Mouse (Mus musculus) lung, embryonic 14.5 days (tissue): ENCODE measurements around the gene Erbb4. TPM values are rescaled to one million over a fixed set of nuclear protein-coding genes. Genes with fewer than 3 reads are reported as not detected.

Experiments
- ATAC-seq: fragments of 200-750 bp; cut with Nextera tagmentation; 2 replicates; pipeline ENCODE4 v1.8.0; 2017; ENCODE audit warnings: mild to moderate bottlenecking, moderate TSS enrichment, moderate library complexity; ENCODE audit not compliant: insufficient read depth
- DNase-seq: peaks from one replicate; pipeline ENCODE4 v3.0.0-alpha.2; 2015
- H3K27ac ChIP-seq: fragments of 300-500 bp; sonication (generic); 2 replicates; pipeline ENCODE4 v1.5.1; 2014; ENCODE audit warnings: low read depth, mild to moderate bottlenecking, moderate library complexity
- H3K27me3 ChIP-seq: fragments of 300-500 bp; sonication (generic); 2 replicates; pipeline ENCODE4 v1.6.1; 2014; ENCODE audit warnings: low read length, control low read depth; ENCODE audit not compliant: insufficient read depth
- H3K36me3 ChIP-seq: fragments of 300-500 bp; sonication (generic); 2 replicates; pipeline ENCODE4 v1.6.1; 2014; ENCODE audit warnings: control low read depth; ENCODE audit not compliant: insufficient read depth
- H3K4me1 ChIP-seq: fragments of 300-500 bp; sonication (generic); 2 replicates; pipeline ENCODE4 v1.6.1; 2014; ENCODE audit warnings: antibody characterized with exemption, control low read depth; ENCODE audit not compliant: insufficient read depth
- H3K4me2 ChIP-seq: fragments of 300-500 bp; sonication (generic); 2 replicates; pipeline ENCODE4 v1.6.1; 2014; ENCODE audit warnings: mild to moderate bottlenecking
- H3K4me3 ChIP-seq: fragments of 300-500 bp; sonication (generic); 2 replicates; pipeline ENCODE4 v1.5.1; 2014; ENCODE audit warnings: low read depth, low read length
- H3K9ac ChIP-seq: fragments of 300-500 bp; sonication (generic); 2 replicates; pipeline ENCODE4 v1.6.1; 2014
- H3K9me3 ChIP-seq: fragments of 300-500 bp; sonication (generic); 2 replicates; pipeline ENCODE4 v1.6.1; 2016; ENCODE audit warnings: low read depth, low read length, control low read depth
- CTCF ChIP-seq: IDR thresholded peaks from 2 replicates; pipeline ENCODE4 v1.5.1; 2016; ENCODE audit warnings: antibody characterized with exemption, low read depth
- WGBS: fragments of 180-500 bp; shearing (Covaris S2); extraction: QIAGEN DNeasy Blood & Tissue Kit; methylation state at CpG from one replicate; pipeline ENCODE4 v1.1.7; 2014; 5-methylcytosine and 5-hydroxymethylcytosine counted together
- polyA plus RNA-seq: library from polyadenylated mRNA; unstranded; fragments of >200 nt; fragmentation: Nextera tagmentation; extraction: Ambion mirVana; gene quantifications from 2 replicates; pipeline ENCODE4 v1.2.1, GENCODE M21; 2014

Gene Erbb4
- polyA plus RNA-seq, 1 experiment from 2014 or later: 1.6 TPM

DNA sequence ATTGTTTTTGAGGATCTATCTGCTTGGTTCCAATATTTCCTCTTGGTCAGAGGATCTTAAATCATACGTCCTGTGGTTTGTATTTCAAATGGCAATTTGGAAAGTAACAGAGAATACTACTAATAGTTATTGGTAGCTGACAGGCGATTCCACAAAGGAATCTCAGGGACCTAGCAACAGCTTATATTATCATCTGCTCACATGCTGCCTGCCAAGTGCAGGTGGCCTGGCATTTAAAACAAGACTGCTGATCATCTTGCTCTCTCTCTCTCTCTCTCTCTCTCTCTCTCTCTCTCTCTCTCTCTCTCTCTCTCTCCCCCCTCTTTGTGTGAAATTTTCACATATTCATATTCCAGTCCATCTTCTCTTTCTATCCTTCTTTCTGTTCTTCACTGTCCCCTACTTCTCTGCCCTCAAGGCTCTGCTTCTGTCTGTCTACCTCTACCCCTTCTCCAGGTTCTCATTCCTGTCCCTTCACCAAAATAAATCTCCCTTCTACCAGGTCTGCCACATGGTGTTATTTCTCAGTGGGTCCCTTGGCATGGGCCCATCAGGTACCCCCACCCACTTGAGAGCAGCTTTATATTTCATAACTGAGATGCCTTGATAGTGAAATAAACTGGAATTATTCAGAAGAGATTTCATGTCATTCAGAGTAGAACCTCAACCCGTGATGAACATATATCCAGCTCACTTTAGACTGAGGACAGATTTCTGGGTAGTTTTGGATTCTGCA, 174.4 kb downstream of the Erbb4 start:
- Histone ChIP-seq H3K4me1 (no peaks in the 10 kb centered on the region), H3K9ac (no peak overlapping the region), H3K9me3 (no peaks in the 10 kb centered on the region), H3K4me2 (no peak overlapping the region), H3K4me3 (no peak overlapping the region), H3K36me3 (no peaks in the 10 kb centered on the region), H3K27me3 (no peaks in the 10 kb centered on the region), H3K27ac (no peak overlapping the region)
- no peak for ATAC-seq
- no peak for DNase-seq
- WGBS: 78% methylated on average over 3 of the region's 3 CpGs
- no peak for TF ChIP-seq CTCF

DNA sequence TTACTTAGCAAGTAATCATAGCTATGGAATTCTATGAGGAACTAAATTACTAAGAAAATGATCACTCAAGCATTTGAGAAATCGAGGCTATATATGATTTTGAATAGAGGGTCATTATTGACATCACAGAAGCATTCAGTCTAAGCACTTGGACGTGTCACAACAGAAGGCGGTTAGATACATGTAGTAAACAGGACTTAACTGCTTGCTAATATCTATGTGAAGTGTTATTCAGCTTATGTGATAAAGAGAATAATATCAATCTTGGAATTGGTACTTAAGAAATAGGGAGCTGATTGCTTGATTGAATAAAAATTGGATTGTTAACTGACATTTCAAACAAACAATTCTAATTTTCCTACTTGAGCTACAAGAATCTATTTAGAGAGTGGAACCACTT, 190.0 kb downstream of the Erbb4 start:
- Histone ChIP-seq H3K9ac (no peak overlapping the region), H3K4me2 (no peak overlapping the region), H3K4me1 (no peaks in the 10 kb centered on the region), H3K4me3 (no peak overlapping the region), H3K27me3 (no peaks in the 10 kb centered on the region), H3K27ac (no peak overlapping the region), H3K9me3 (no peaks in the 10 kb centered on the region), H3K36me3 (no peaks in the 10 kb centered on the region)
- no peak for TF ChIP-seq CTCF
- ATAC-seq (no peak), DNase-seq (no peak)
- WGBS: 74% methylated on average over 3 of the region's 3 CpGs

DNA sequence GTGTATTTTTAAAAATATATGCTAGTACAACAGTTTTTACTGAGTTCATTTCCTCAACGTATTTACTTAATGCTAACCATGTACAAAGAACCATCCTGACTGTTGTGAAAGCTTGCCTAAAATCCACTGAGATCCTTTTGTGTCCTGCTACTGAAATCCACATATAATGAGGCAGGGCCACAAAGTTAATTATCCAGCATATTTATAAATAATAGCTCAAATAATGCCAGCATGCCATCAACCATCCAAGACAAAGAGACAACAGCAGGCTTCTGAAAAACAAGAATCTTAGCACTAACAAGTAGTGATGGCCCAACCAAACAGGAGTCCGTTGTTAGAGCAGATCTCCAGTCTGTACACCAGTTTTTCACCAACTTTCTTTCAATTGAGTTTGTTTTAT, 215.8 kb downstream of the Erbb4 start:
- Histone ChIP-seq H3K9ac (no peak overlapping the region), H3K27me3 (no peaks in the 10 kb centered on the region), H3K4me2 (no peak overlapping the region), H3K4me3 (no peak overlapping the region), H3K27ac (no peak overlapping the region), H3K36me3 (no peaks in the 10 kb centered on the region), H3K4me1 (no peaks in the 10 kb centered on the region), H3K9me3 (no peaks in the 10 kb centered on the region)
- DNase-seq: no peak
- no peak for ATAC-seq
- WGBS: 77% methylated on average over 2 of the region's 2 CpGs
- no peak for TF ChIP-seq CTCF

DNA sequence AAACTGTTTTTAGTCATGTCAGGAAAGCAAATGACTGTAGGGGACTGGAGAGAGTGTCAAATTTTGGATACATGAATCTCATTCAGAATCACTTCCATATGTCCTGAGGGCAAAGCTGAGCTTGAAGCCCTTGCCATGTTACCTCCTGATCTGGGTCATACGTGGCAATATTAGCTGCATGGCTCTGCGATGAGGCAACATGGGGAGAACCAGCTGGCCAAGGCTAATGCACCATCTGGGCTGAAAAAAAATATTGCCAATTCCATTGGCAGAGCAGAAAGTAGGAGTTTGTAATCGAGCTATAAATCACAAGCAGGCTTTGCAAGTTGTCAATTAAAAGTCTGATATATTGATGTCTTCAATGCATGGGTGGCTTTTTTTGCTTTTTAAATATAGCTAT, 221.0 kb downstream of the Erbb4 start:
- Histone ChIP-seq H3K4me1 (no peaks in the 10 kb centered on the region), H3K4me2 (no peak overlapping the region), H3K27me3 (no peaks in the 10 kb centered on the region), H3K36me3 (no peaks in the 10 kb centered on the region), H3K27ac (no peak overlapping the region), H3K4me3 (no peak overlapping the region), H3K9ac (no peak overlapping the region), H3K9me3 (no peaks in the 10 kb centered on the region)
- no peak for ATAC-seq
- DNase-seq: no peak
- no peak for TF ChIP-seq CTCF
- WGBS: 76% methylated on average over 3 of the region's 3 CpGs

DNA sequence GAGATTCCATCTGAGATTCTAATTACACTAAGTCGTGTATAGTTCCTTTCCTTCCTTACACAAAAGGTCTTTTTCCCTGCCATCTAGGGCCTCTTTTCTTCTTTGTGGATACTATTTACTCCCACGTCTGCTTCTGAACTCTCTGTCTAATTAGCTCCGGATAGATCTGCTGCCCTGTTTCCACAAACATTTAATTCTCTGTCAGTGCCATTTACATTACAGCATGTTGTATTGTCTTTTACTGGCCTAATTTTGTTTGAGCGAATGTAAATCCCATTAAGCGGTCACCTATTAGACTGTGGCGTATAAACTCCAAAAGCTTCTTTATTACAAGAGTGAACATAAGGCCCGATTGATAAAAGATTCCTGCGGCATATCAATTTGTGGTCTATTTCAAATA, 232.9 kb downstream of the Erbb4 start:
- ATAC-seq: no peak
- no peak for TF ChIP-seq CTCF
- H3K27me3 ChIP-seq: no peaks in the 10 kb centered on the region
- H3K27ac ChIP-seq: no peak overlapping the region
- 78% methylated on average over 8 of the region's 8 CpGs for WGBS
- H3K9me3 ChIP-seq: no peaks in the 10 kb centered on the region
- DNase-seq: no peak
- H3K9ac ChIP-seq: no peak overlapping the region
- H3K4me2 ChIP-seq: no peak overlapping the region
- H3K4me1 ChIP-seq: no peaks in the 10 kb centered on the region
- H3K4me3 ChIP-seq: no peak overlapping the region
- no peaks in the 10 kb centered on the region for H3K36me3 ChIP-seq

DNA sequence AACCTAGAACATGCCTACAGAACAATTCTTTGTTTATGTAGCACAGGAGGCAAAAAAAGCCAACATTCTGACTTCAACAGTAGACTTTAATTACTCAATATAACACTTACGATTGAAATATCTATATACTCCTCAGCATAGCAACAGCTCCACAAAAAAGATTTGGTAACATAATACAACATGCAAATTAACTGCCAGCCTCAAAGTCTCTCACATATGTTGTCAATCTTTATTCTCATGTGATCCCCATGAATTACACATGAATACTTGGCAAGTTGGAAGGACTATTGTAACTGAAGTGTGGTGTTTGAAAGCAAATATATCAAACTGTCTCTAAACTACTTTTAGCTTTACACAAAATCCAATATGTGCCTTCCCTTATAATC, 234.2 kb downstream of the Erbb4 start:
- Histone ChIP-seq H3K36me3 (no peaks in the 10 kb centered on the region), H3K27ac (no peak overlapping the region), H3K4me1 (no peaks in the 10 kb centered on the region), H3K9me3 (no peaks in the 10 kb centered on the region), H3K4me3 (no peak overlapping the region), H3K27me3 (no peaks in the 10 kb centered on the region), H3K4me2 (no peak overlapping the region), H3K9ac (no peak overlapping the region)
- TF ChIP-seq CTCF: no peak
- DNase-seq (no peak), ATAC-seq (no peak)
- 93% methylated on average over 1 of the region's 1 CpGs for WGBS

DNA sequence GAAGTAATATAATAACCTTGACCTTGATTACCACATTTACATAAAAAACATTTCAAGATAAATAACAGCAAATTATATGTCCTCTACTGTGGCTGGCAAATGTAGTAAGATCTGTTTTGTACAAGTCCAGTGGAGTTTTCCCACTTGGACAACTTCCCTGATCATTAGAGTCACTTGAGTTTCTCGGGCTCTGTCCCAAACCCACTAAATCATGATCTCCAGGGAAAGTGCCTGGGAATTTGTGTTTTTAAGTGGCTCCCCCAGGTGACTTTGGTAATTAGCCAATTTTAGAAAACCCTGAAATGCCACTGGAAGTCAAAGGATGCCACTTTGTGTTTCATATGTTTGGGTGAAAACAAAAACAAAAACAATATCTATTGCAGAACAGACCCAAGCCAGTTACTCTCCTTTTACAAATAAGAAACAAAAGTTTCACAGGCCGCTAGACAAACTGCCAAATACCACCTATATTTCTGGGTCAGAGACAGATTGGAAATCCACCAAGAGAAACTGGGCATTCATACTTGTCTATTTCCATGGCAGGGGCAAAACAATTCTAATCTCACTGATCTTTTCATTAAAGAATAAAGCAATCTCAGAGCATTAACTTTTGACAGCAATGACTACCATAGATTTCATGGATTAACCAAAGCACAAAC, 234.8 kb downstream of the Erbb4 start:
- DNase-seq (no peak), ATAC-seq (no peak)
- no peak overlapping the region for H3K27ac ChIP-seq
- no peaks in the 10 kb centered on the region for H3K9me3 ChIP-seq
- no peak overlapping the region for H3K4me2 ChIP-seq
- H3K27me3 ChIP-seq: no peaks in the 10 kb centered on the region
- H3K36me3 ChIP-seq: no peaks in the 10 kb centered on the region
- no peak overlapping the region for H3K4me3 ChIP-seq
- no peak overlapping the region for H3K9ac ChIP-seq
- no peak for TF ChIP-seq CTCF
- no peaks in the 10 kb centered on the region for H3K4me1 ChIP-seq
- WGBS: 68% methylated on average over 2 of the region's 2 CpGs
